Mouse (Mus musculus): ENCODE data around the gene Lamb1.

The Lamb1 gene

GRCm38 (mm10) chr12:31283617-31284136 lies 18.6 kb downstream of the Lamb1 start:
- no peak for DNase-seq (ENCODE audit: low spot score)

DNA sequence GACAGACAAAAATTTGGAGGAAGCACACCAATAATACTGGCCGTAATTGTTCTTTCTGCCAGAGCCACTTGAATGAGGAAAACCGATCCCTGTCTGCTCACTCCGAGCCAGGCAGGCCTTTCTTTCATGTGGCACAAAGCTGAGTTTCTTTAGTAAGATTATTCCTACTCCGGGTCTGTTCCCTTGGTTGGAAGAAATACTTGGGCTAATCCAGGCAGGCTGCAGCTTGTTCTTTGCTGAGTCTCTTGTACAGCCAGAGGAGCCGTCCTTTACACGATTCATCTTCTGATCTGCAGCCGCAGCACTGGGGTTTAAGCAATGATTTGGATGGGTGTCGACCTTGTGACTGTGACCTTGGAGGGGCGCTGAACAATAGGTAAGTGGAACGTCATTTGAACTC lies 24.0 kb downstream of the Lamb1 start:
- DNase-seq (ENCODE audit: low spot score): no peak

DNA sequence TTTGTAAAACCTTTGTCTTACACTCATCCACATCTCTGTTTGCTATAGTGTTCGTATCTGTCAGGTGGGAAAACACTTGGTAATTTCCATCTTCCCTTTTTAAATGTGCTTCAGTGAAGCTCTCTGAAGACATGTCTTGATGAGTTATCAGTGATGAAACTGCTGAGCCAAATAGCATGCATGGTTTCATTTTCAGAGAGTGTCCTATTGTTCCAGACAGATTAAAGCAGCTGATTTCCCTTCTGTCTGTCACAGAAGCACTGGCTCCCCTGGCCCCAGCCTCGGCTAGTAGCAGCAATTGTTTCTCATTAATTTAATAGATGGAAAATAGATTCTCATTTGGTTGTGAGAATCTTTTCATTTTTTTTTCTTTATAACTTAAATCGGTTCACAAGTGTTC lies 25.9 kb downstream of the Lamb1 start:
- no peak for DNase-seq (ENCODE audit: low spot score)

- no peak for DNase-seq (ENCODE audit: low spot score)
These were observed 28.5 kb downstream of the Lamb1 start for GRCm38 (mm10) chr12:31293361-31294142.

DNA sequence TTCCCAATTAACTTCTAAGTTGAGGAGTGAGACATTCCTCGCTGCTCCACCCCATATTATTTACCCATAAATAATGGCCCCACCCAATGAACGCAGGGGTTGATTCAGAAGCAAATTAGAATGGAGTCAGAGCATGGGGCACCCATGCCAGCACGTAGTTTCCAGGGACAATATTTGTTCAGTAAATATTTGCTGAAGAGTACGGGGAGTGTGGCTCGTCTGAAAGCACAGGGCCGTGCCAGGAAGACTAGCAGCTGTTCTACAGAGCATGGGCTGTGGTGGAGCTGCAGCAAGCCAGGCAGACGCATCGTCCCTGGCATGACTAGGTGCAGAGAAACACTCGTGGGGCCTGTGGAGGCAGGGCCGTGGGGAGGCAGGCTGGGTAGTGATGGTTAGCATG lies 29.5 kb downstream of the Lamb1 start:
- no peak for DNase-seq (ENCODE audit: low spot score)

DNA sequence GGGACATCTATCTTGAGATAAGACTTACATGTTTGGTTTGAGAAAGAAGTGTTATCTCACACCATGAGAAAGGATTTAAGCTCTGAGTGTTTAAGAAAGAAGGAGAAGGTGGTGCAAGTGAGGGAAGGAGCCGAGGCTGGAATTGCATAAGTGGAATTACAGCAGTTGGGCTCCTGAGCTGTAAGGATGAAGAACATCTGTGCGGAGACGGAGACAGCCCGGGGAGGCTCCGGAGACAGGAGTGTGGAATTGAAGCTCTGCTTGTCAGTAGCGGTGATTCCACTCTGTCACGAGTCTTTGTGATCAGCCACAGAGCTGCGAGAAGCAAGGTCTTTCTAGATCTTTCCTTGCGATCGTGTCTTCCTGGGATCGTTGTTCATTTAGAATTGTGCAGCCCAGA lies 30.0 kb downstream of the Lamb1 start:
- DNase-seq (ENCODE audit: low spot score): no peak

DNA sequence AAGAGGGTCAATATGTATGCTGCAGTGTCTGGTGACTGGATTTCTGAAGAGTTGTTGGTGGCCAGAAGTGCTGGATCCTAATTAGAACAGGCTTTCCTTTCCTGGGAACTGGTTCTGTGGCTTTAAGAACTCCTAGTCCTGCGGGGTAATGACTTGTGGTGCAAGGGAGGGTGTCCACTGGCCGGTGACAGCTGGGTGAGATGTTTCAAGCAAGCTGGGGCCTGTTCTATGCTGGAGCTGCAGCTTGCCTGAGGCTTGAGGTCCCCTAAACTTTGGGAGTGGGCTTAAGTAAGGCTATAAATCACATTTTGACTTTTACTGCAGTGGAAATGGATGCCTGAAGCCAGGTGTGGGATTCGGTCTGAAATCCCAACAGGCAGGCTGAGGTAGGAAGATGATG lies 30.5 kb downstream of the Lamb1 start:
- DNase-seq (ENCODE audit: low spot score): no peak

DNA sequence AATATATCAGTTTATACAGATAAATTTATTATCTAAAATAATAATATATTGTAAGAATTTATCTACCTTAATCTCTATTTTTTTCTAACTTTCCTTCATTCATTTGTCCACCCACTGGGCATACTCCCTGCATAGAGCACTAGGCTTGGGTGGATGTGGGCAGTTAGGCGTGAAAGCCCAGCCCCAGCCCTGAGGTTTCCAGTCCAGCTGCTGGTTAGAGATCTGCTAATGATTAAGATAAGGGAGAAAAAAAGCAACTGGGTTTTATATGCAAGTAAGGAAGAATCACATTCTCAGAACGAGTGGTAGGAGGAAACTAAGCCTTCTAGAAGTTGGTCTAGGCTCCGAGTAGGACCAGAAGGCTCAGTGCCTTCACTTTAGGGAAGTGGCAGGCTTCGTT lies 31.1 kb downstream of the Lamb1 start:
- no peak for DNase-seq (ENCODE audit: low spot score)

- no peak for DNase-seq (ENCODE audit: low spot score)
These were observed 33.1 kb downstream of the Lamb1 start for GRCm38 (mm10) chr12:31298122-31298521.

DNA sequence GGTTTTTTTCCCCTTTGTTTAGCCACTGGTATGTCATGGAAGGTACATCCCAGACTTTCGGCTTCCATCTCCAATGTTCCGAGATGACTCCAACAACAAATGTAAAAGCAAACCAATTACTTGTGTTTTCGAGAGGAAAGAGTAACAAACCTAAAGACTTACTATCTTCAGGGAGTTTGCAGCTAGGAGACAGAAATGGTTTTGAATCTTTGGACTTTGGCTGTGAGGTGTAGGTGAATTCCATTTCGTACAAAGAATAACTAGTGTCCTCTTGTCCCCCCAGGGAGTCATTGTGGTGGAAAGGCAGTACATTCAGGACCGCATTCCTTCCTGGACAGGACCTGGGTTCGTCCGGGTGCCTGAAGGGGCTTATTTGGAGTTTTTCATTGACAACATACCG lies 33.5 kb downstream of the Lamb1 start:
- no peak for DNase-seq (ENCODE audit: low spot score)

- no peak for DNase-seq (ENCODE audit: low spot score)
These were observed 34.1 kb downstream of the Lamb1 start for GRCm38 (mm10) chr12:31299126-31299525.

- DNase-seq (ENCODE audit: low spot score): no peak
These were observed 34.7 kb downstream of the Lamb1 start for GRCm38 (mm10) chr12:31299676-31300197.

GRCm38 (mm10) chr12:31300276-31300675 lies 35.2 kb downstream of the Lamb1 start:
- DNase-seq (ENCODE audit: low spot score): no peak

DNA sequence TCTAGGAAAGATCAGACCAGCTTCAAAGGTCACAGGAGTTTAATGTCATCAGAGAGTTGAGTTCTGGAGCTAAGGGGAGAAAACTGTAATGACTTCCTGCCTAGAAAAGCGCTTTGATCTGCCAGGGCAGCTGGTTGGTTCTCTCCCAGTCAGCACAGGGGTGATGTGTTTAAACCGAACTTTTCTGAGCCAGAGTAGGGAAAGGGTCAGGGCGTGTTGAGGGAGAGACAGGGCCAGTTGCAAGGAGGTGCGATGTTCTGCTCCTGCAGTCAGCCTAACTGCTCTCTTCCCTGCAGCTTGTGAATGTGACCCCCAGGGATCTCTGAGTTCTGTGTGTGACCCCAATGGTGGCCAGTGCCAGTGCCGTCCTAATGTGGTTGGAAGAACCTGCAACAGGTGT lies 37.2 kb downstream of the Lamb1 start:
- DNase-seq (ENCODE audit: low spot score): no peak

- DNase-seq (ENCODE audit: low spot score): no peak
These were observed 37.9 kb downstream of the Lamb1 start for GRCm38 (mm10) chr12:31302766-31303511.

- DNase-seq (ENCODE audit: low spot score): no peak
These were observed 41.1 kb downstream of the Lamb1 start for GRCm38 (mm10) chr12:31306075-31306675.

DNA sequence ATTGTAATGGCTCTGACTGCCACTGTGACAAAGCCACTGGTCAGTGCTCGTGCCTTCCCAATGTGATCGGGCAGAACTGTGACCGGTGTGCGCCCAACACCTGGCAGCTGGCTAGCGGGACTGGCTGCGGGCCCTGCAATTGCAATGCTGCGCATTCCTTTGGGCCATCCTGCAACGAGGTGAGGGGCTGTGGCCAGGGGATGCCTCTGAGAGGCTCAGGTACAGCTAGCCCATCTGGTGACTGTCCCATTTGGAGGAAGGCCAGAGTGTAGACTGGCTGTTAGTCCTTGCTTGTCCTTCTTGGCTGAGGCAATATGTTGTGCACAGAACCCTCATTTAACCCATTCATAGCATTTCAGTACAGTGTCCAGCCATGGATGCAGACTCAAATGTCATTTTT lies 42.0 kb downstream of the Lamb1 start:
- DNase-seq (ENCODE audit: low spot score): no peak

DNA sequence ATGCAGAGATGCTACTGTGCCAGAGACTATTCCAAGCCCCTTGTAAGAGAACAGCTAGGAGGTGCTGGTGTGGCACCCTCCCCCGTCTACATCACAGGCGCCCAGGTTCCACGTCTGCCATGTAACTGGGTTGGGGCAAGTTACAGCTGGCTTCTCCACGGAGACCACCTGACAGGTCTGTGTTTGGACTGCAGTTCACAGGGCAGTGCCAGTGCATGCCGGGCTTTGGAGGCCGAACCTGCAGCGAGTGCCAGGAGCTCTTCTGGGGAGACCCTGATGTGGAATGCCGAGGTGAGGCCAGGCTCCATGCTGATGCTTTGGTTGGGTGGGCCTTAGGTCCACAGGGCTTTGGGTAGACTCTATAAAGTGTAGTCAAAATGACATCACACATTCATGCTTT lies 42.7 kb downstream of the Lamb1 start:
- DNase-seq (ENCODE audit: low spot score): no peak

DNA sequence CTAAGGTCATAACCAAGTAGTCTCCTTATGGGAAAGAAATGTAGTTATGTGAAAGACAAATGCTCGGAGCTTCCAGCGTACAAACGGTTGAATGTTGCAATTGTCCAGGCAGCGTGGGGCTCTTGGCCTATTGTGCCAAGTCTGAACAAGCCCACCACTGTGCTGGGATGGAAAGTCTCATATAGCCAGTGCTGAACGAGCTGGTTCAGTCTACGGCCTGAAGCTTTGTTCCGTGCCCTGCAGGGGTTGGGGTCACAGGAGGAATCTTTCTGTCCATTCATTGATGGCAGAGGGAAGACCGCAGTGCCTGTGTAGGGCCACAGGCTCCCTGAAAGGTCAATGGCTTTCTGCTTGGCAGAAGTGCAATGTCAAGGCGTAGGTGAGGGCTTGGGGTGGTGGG lies 45.7 kb downstream of the Lamb1 start:
- DNase-seq (ENCODE audit: low spot score): no peak

DNA sequence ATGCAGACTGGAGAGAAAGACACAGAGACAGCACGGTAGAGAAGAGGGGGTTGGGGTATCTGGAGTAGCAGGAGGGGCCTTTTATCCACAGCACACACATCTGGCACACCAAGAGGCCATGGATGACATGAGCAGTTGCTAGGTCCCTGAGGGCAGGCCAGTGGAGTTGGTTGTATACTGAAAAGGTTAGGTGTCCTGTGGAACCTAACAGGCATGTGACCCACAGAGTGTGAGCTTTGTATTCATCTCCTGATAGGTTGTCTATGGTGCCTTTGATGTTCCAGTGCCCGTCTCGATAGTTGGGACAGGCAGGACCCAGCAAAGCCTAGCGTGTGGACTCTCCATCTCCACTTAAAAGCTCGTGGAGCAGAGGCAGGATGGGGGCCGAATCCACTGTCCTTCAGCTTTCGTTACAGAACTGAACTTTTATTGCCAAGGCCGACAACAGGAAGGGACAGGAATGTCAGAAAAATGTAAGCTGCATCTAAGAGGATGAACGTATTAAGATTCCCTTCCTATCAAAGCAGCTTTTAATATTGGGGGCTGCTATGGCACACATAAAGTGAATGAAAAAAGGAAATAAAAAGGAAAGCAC lies 46.7 kb downstream of the Lamb1 start:
- no peak for DNase-seq (ENCODE audit: low spot score)

- no peak for DNase-seq (ENCODE audit: low spot score)
These were observed 47.2 kb downstream of the Lamb1 start for GRCm38 (mm10) chr12:31312281-31312680.

- no peak for DNase-seq (ENCODE audit: low spot score)
These were observed 48.1 kb downstream of the Lamb1 start for GRCm38 (mm10) chr12:31313136-31313535.
